Mouse (Mus musculus): Measurements from ENCODE around the gene Tmem176a. TPM values are rescaled to one million over a fixed set of nuclear protein-coding genes. Genes with fewer than 3 reads are reported as not detected.

Tmem176a gene
- total and polyA plus RNA-seq, 3 experiments = 17.0 to 28.1 (median 22.0) TPM

GRCm38 (mm10) chr6:48875515-48875914 is 34.8 kb downstream of the Tmem176a start:
- TF ChIP-seq CTCF (IDR thresholded peaks at IDR 0.05) (no peak), EP300 (IDR thresholded peaks at IDR 0.05; ENCODE audit: insufficient read depth, low read depth, low read length) (no peak), POLR2A (IDR thresholded peaks at IDR 0.05; ENCODE audit: insufficient read depth, low read depth, low read length) (no peak)
- Histone ChIP-seq H3K36me3 (ENCODE audit: control insufficient read depth, insufficient read depth, low read length) (no peaks in the 10 kb centered on the region), H3K79me2 (replicated peaks; ENCODE audit: control insufficient read depth, insufficient read depth, low read length) (no peaks in the 10 kb centered on the region), H3K27ac (no peak overlapping the region), H3K4me1 (ENCODE audit: control insufficient read depth, insufficient read depth, low read length) (no peaks in the 10 kb centered on the region), H3K27me3 (ENCODE audit: control insufficient read depth, insufficient read depth, low read length) (no peaks in the 10 kb centered on the region), H3K4me3 (no peak overlapping the region), H3K9ac (ENCODE audit: low read depth, low read length) (no peak overlapping the region)
- no peak for DNase-seq
- whole genome bisulfite sequencing = 83% methylated on average over 6 of the region's 6 CpGs
- intact Hi-C loops (cut with DNase I) = no loop called here

- no peak for TF ChIP-seq POLR2A (IDR thresholded peaks at IDR 0.05; ENCODE audit: insufficient read depth, low read depth, low read length)
- no peak for TF ChIP-seq CTCF (IDR thresholded peaks at IDR 0.05)
- no peak for TF ChIP-seq EP300 (IDR thresholded peaks at IDR 0.05; ENCODE audit: insufficient read depth, low read depth, low read length)
- no peak overlapping the region for H3K9ac ChIP-seq (ENCODE audit: low read depth, low read length)
- H3K4me3 ChIP-seq = no peak overlapping the region
- H3K79me2 ChIP-seq (replicated peaks; ENCODE audit: control insufficient read depth, insufficient read depth, low read length) = no peaks in the 10 kb centered on the region
- no peak for DNase-seq
- no peaks in the 10 kb centered on the region for H3K27me3 ChIP-seq (ENCODE audit: control insufficient read depth, insufficient read depth, low read length)
- H3K4me1 ChIP-seq (ENCODE audit: control insufficient read depth, insufficient read depth, low read length) = no peaks in the 10 kb centered on the region
- intact Hi-C loops (cut with DNase I) = no loop called here
- no peaks in the 10 kb centered on the region for H3K36me3 ChIP-seq (ENCODE audit: control insufficient read depth, insufficient read depth, low read length)
- WGBS = 81% methylated on average over 5 of the region's 5 CpGs
- H3K27ac ChIP-seq = no peak overlapping the region
Observed at GRCm38 (mm10) chr6:48876510-48877135, 35.9 kb downstream of the Tmem176a start.

GRCm38 (mm10) chr6:48894203-48894602 is 53.5 kb downstream of the Tmem176a start:
- no peaks in the 10 kb centered on the region for H3K4me1 ChIP-seq (ENCODE audit: control insufficient read depth, insufficient read depth, low read length)
- H3K4me3 ChIP-seq = no peak overlapping the region
- TF ChIP-seq EP300 (IDR thresholded peaks at IDR 0.05; ENCODE audit: insufficient read depth, low read depth, low read length) (no peak), CTCF (IDR thresholded peaks at IDR 0.05) (no peak), POLR2A (IDR thresholded peaks at IDR 0.05; ENCODE audit: insufficient read depth, low read depth, low read length) (no peak)
- no peaks in the 10 kb centered on the region for H3K79me2 ChIP-seq (replicated peaks; ENCODE audit: control insufficient read depth, insufficient read depth, low read length)
- no peak overlapping the region for H3K27ac ChIP-seq
- no peak overlapping the region for H3K9ac ChIP-seq (ENCODE audit: low read depth, low read length)
- no peak for DNase-seq
- WGBS = 37% methylated on average over 4 of the region's 4 CpGs
- intact Hi-C loops (cut with DNase I) = no loop called here
- no peaks in the 10 kb centered on the region for H3K27me3 ChIP-seq (ENCODE audit: control insufficient read depth, insufficient read depth, low read length)
- no peaks in the 10 kb centered on the region for H3K36me3 ChIP-seq (ENCODE audit: control insufficient read depth, insufficient read depth, low read length)

- Histone ChIP-seq H3K27ac (no peak overlapping the region), H3K9ac (ENCODE audit: low read depth, low read length) (no peak overlapping the region), H3K79me2 (replicated peaks; ENCODE audit: control insufficient read depth, insufficient read depth, low read length) (no peaks in the 10 kb centered on the region), H3K27me3 (ENCODE audit: control insufficient read depth, insufficient read depth, low read length) (no peaks in the 10 kb centered on the region), H3K4me1 (ENCODE audit: control insufficient read depth, insufficient read depth, low read length) (no peaks in the 10 kb centered on the region), H3K4me3 (no peak overlapping the region), H3K36me3 (ENCODE audit: control insufficient read depth, insufficient read depth, low read length) (no peaks in the 10 kb centered on the region)
- intact Hi-C loops (cut with DNase I) = no loop called here
- TF ChIP-seq POLR2A (IDR thresholded peaks at IDR 0.05; ENCODE audit: insufficient read depth, low read depth, low read length) (no peak), CTCF (IDR thresholded peaks at IDR 0.05) (no peak), EP300 (IDR thresholded peaks at IDR 0.05; ENCODE audit: insufficient read depth, low read depth, low read length) (no peak)
- 60% methylated on average over 8 of the region's 8 CpGs for WGBS
- no peak for DNase-seq
Observed at GRCm38 (mm10) chr6:48894938-48895818, 54.5 kb downstream of the Tmem176a start.

GRCm38 (mm10) chr6:48895941-48896340 is 55.2 kb downstream of the Tmem176a start:
- DNase-seq = no peak
- Histone ChIP-seq H3K79me2 (replicated peaks; ENCODE audit: control insufficient read depth, insufficient read depth, low read length) (no peaks in the 10 kb centered on the region), H3K4me3 (no peak overlapping the region), H3K4me1 (ENCODE audit: control insufficient read depth, insufficient read depth, low read length) (no peaks in the 10 kb centered on the region), H3K27me3 (ENCODE audit: control insufficient read depth, insufficient read depth, low read length) (no peaks in the 10 kb centered on the region), H3K27ac (no peak overlapping the region), H3K9ac (ENCODE audit: low read depth, low read length) (no peak overlapping the region), H3K36me3 (ENCODE audit: control insufficient read depth, insufficient read depth, low read length) (no peaks in the 10 kb centered on the region)
- TF ChIP-seq POLR2A (IDR thresholded peaks at IDR 0.05; ENCODE audit: insufficient read depth, low read depth, low read length) = no peak
- TF ChIP-seq CTCF (IDR thresholded peaks at IDR 0.05) = no peak
- no peak for TF ChIP-seq EP300 (IDR thresholded peaks at IDR 0.05; ENCODE audit: insufficient read depth, low read depth, low read length)
- intact Hi-C loops (cut with DNase I) = no loop called here
- WGBS = 85% methylated on average over 5 of the region's 5 CpGs

Other genes with a start within 250 kb of the Tmem176a start
- gene Repin1, start 247.0 kb upstream of the Tmem176a start, total RNA-seq (2021) = 10 to 100 TPM; 30.0 to 33.2 TPM
- gene Repin1, start 247.0 kb upstream of the Tmem176a start, polyA plus RNA-seq (2012; rRNA removed) = 27.7 and 33.1 TPM in 2 replicates
- gene Gm44965, start 247.0 kb upstream of the Tmem176a start, total RNA-seq (2021) = not detected
- gene Gm44965, start 247.0 kb upstream of the Tmem176a start, polyA plus RNA-seq (2012; rRNA removed) = not detected in 2 replicates
- 10 to 100 TPM; 11.8 to 12.9 TPM for gene Zfp775, start 238.9 kb upstream of the Tmem176a start, total RNA-seq (2021)
- gene Zfp775, start 238.9 kb upstream of the Tmem176a start, polyA plus RNA-seq (2012; rRNA removed) = 6.2 and 7.0 TPM in 2 replicates
- under 1 TPM; 0.16 to 0.29 TPM for gene AI854703, start 214.2 kb upstream of the Tmem176a start, total RNA-seq (2021)
- 0.68 and 1.1 TPM in 2 replicates for gene AI854703, start 214.2 kb upstream of the Tmem176a start, polyA plus RNA-seq (2012; rRNA removed)
- 1 to 10 TPM; 7.1 to 7.6 TPM for gene Gimap8, start 193.7 kb upstream of the Tmem176a start, total RNA-seq (2021)
- gene Gimap8, start 193.7 kb upstream of the Tmem176a start, polyA plus RNA-seq (2012; rRNA removed) = 4.1 and 7.3 TPM in 2 replicates
- 1 to 10 TPM; 3.1 to 3.4 TPM for gene Gimap9, start 164.8 kb upstream of the Tmem176a start, total RNA-seq (2021)
- 1.8 and 3.7 TPM in 2 replicates for gene Gimap9, start 164.8 kb upstream of the Tmem176a start, polyA plus RNA-seq (2012; rRNA removed)
- gene Gimap4, start 156.4 kb upstream of the Tmem176a start, total RNA-seq (2021) = 10 to 100 TPM; 22.4 to 25.3 TPM
- 28.1 and 42.1 TPM in 2 replicates for gene Gimap4, start 156.4 kb upstream of the Tmem176a start, polyA plus RNA-seq (2012; rRNA removed)
- 10 to 100 TPM; 34.3 to 38.1 TPM for gene Gimap6, start 132.7 kb upstream of the Tmem176a start, total RNA-seq (2021)
- 19.2 and 28.6 TPM in 2 replicates for gene Gimap6, start 132.7 kb upstream of the Tmem176a start, polyA plus RNA-seq (2012; rRNA removed)
- gene Gm28053, start 122.3 kb upstream of the Tmem176a start, total RNA-seq (2021) = 1 to 10 TPM; 3.4 to 5.6 TPM
- gene Gm28053, start 122.3 kb upstream of the Tmem176a start, polyA plus RNA-seq (2012; rRNA removed) = not detected in 2 replicates
- under 1 TPM in 1 of 2 experiments, not detected in 1; 0.77 TPM for gene Gimap7, start 122.3 kb upstream of the Tmem176a start, total RNA-seq (2021)
- 0.29 and 0.70 TPM in 2 replicates for gene Gimap7, start 122.3 kb upstream of the Tmem176a start, polyA plus RNA-seq (2012; rRNA removed)
- 1 to 10 TPM; 8.9 to 9.4 TPM for gene Gimap1, start 101.9 kb upstream of the Tmem176a start, total RNA-seq (2021)
- 5.9 and 6.6 TPM in 2 replicates for gene Gimap1, start 101.9 kb upstream of the Tmem176a start, polyA plus RNA-seq (2012; rRNA removed)
- 1 to 10 TPM; 4.6 to 5.1 TPM for gene Gimap5, start 94.7 kb upstream of the Tmem176a start, total RNA-seq (2021)
- 6.2 and 6.6 TPM in 2 replicates for gene Gimap5, start 94.7 kb upstream of the Tmem176a start, polyA plus RNA-seq (2012; rRNA removed)
- gene Gimap3, start 70.1 kb upstream of the Tmem176a start, total RNA-seq (2021) = 1 to 10 TPM; 1.0 to 1.5 TPM
- 3.0 and 4.8 TPM in 2 replicates for gene Gimap3, start 70.1 kb upstream of the Tmem176a start, polyA plus RNA-seq (2012; rRNA removed)
- 10 to 100 TPM; 41.6 to 53.0 TPM for gene Tmem176b, start 577 bp downstream of the Tmem176a start, total RNA-seq (2021)
- gene Tmem176b, start 577 bp downstream of the Tmem176a start, polyA plus RNA-seq (2012; rRNA removed) = 104 and 108 TPM in 2 replicates
- gene Aoc1, start 32.0 kb downstream of the Tmem176a start, total RNA-seq (2021) = not detected
- gene Aoc1, start 32.0 kb downstream of the Tmem176a start, polyA plus RNA-seq (2012; rRNA removed) = 0.23 and 1.1 TPM in 2 replicates
- not detected for gene 1600015I10Rik, start 89.0 kb downstream of the Tmem176a start, total RNA-seq (2021)
- 0.08 and 0.12 TPM in 2 replicates for gene 1600015I10Rik, start 89.0 kb downstream of the Tmem176a start, polyA plus RNA-seq (2012; rRNA removed)
- gene Doxl2, start 134.0 kb downstream of the Tmem176a start, total RNA-seq (2021) = not detected
- not detected in 2 replicates for gene Doxl2, start 134.0 kb downstream of the Tmem176a start, polyA plus RNA-seq (2012; rRNA removed)
- not detected for gene Svs1, start 145.9 kb downstream of the Tmem176a start, total RNA-seq (2021)
- gene Svs1, start 145.9 kb downstream of the Tmem176a start, polyA plus RNA-seq (2012; rRNA removed) = not detected in 2 replicates
- gene Gpnmb, start 195.6 kb downstream of the Tmem176a start, total RNA-seq (2021) = 1 to 10 TPM in 1 of 2 experiments, under 1 TPM in 1; 0.84 to 1.3 TPM
- 2.4 and 4.9 TPM in 2 replicates for gene Gpnmb, start 195.6 kb downstream of the Tmem176a start, polyA plus RNA-seq (2012; rRNA removed)
- gene Malsu1, start 232.9 kb downstream of the Tmem176a start, total RNA-seq (2021) = 10 to 100 TPM; 34.4 to 39.0 TPM
- gene Malsu1, start 232.9 kb downstream of the Tmem176a start, polyA plus RNA-seq (2012; rRNA removed) = 14.5 and 15.4 TPM in 2 replicates